Mouse (Mus musculus) T-helper 2 cell (primary cell): ENCODE measurements around the gene Trim68.
"Not testable (repeated sequence)": the region's sequence is repeated elsewhere in the genome, so short reads cannot be mapped to it uniquely, and the experiment has no call there.

Experiments used
- in situ Hi-C: fragments of 300-600 bp; cut with MboI, MseI; formaldehyde crosslinking; loops from one replicate; pipeline ENCODE4 v1.15.1; 2025; ENCODE audit warnings: high pct_unique_total_duplicates

Trim68 gene

GRCm38 (mm10) chr7:102686944-102687501 lies at the start of gene Trim68:
Trim68 (minus strand) TSS chr7:102687327.
- in situ Hi-C loops: no loop called here

- in situ Hi-C loops: no loop called here
Observed at GRCm38 (mm10) chr7:102733793-102734192, 46.7 kb upstream of the Trim68 start.

- in situ Hi-C loops: no loop called here
Observed at GRCm38 (mm10) chr7:102727391-102727790, 40.3 kb upstream of the Trim68 start, which contains the start of gene Olfr559. Olfr559 (minus strand) TSS chr7:102727491.

GRCm38 (mm10) chr7:102718970-102719369 lies 31.8 kb upstream of the Trim68 start, which contains the start of gene Olfr33:
Olfr33 (minus strand) TSS chr7:102719070.
- in situ Hi-C loops: no loop called here

- in situ Hi-C loops: no loop called here
Observed at GRCm38 (mm10) chr7:102701915-102702314, 14.8 kb upstream of the Trim68 start, which contains the start of gene Olfr558. Olfr558 (plus strand) TSS chr7:102702215.

GRCm38 (mm10) chr7:102698461-102698860 lies 11.3 kb upstream of the Trim68 start:
- in situ Hi-C loops: loop anchor here (5.0 to 10.0 kb wide), 3 partner anchors 184 to 1209 kb away; no protein-coding TSS in a partner anchor

- in situ Hi-C loops: loop anchor here (5.0 to 10.0 kb wide), 3 partner anchors 181 to 1212 kb away; no protein-coding TSS in a partner anchor
Observed at GRCm38 (mm10) chr7:102695358-102696125, 8.4 kb upstream of the Trim68 start, which contains the start of gene Olfr557. Olfr557 (plus strand) TSS chr7:102695910.

- in situ Hi-C loops: no loop called here
Observed at GRCm38 (mm10) chr7:102681916-102682315, 5.2 kb downstream of the Trim68 start.

- in situ Hi-C loops: no loop called here
Observed at GRCm38 (mm10) chr7:102676225-102676624, 10.9 kb downstream of the Trim68 start.

GRCm38 (mm10) chr7:102665378-102665777 lies 21.7 kb downstream of the Trim68 start:
- in situ Hi-C loops: loop anchor here (10.0 kb wide), 1 partner anchor 249 kb away; the partner anchor contains the start of gene Olfr571

GRCm38 (mm10) chr7:102664599-102664998 lies 22.5 kb downstream of the Trim68 start, which contains the start of gene Olfr556:
Olfr556 (plus strand) TSS chr7:102664899.
- in situ Hi-C loops: loop anchor here (10.0 kb wide), 1 partner anchor 250 kb away; the partner anchor contains the start of gene Olfr571

- in situ Hi-C loops: no loop called here
Observed at GRCm38 (mm10) chr7:102658523-102658922, 28.6 kb downstream of the Trim68 start, which contains the start of gene Olfr555. Olfr555 (plus strand) TSS chr7:102658823.

- in situ Hi-C loops: not testable (repeated sequence)
Observed at GRCm38 (mm10) chr7:102644945-102645344, 42.2 kb downstream of the Trim68 start.

GRCm38 (mm10) chr7:102638132-102638531 lies 49.0 kb downstream of the Trim68 start, which contains the start of gene Olfr554:
Olfr554 (plus strand) TSS chr7:102638432.
- in situ Hi-C loops: loop anchor here (5.0 kb wide), 1 partner anchor 131 kb away; no protein-coding TSS in a partner anchor

- in situ Hi-C loops: loop anchor here (5.0 kb wide), 1 partner anchor 129 kb away; no protein-coding TSS in a partner anchor
Observed at GRCm38 (mm10) chr7:102636665-102637064, 50.5 kb downstream of the Trim68 start.
